Mouse (Mus musculus) heart, embryonic 16.5 days (tissue): ENCODE measurements around the gene Syt14. TPM values are rescaled to one million over a fixed set of nuclear protein-coding genes. Genes with fewer than 3 reads are reported as not detected.

Experiments used
- ATAC-seq: fragments of 200-750 bp; cut with Nextera tagmentation; replicated peaks from 2 replicates; pipeline ENCODE4 v1.8.0; 2017; ENCODE audit warnings: moderate number of reproducible peaks; ENCODE audit not compliant: insufficient read depth, low FRiP score; ENCODE audit errors: extremely low read depth
- H3K27ac ChIP-seq: fragments of 300-500 bp; sonication (generic); 2 replicates; pipeline ENCODE4 v1.5.1; 2014; ENCODE audit warnings: mild to moderate bottlenecking, low read length, control low read depth, moderate library complexity
- H3K27me3 ChIP-seq: fragments of 300-500 bp; sonication (generic); 2 replicates; pipeline ENCODE4 v1.6.1; 2014; ENCODE audit warnings: low read length, mixed read lengths; ENCODE audit not compliant: control insufficient read depth, insufficient read depth
- H3K36me3 ChIP-seq: fragments of 300-500 bp; sonication (generic); 2 replicates; pipeline ENCODE4 v1.6.1; 2014; ENCODE audit not compliant: control insufficient read depth, insufficient read depth
- H3K4me1 ChIP-seq: fragments of 300-500 bp; sonication (generic); 2 replicates; pipeline ENCODE4 v1.6.1; 2014; ENCODE audit warnings: low read length, mixed read lengths; ENCODE audit not compliant: control insufficient read depth, insufficient read depth
- H3K4me2 ChIP-seq: fragments of 300-500 bp; sonication (generic); 2 replicates; pipeline ENCODE4 v1.6.1; 2014; ENCODE audit warnings: low read depth, mild to moderate bottlenecking, control low read depth, low read length
- H3K4me3 ChIP-seq: fragments of 300-500 bp; sonication (generic); 2 replicates; pipeline ENCODE4 v1.5.1; 2014; ENCODE audit warnings: mild to moderate bottlenecking, control low read depth, low read length
- H3K9ac ChIP-seq: fragments of 300-500 bp; sonication (generic); 2 replicates; pipeline ENCODE4 v1.6.1; 2014; ENCODE audit warnings: low read length, control low read depth
- H3K9me3 ChIP-seq: fragments of 300-500 bp; sonication (generic); replicated peaks from 2 replicates; pipeline ENCODE4 v1.6.1; 2016; ENCODE audit warnings: low read length; ENCODE audit not compliant: control insufficient read depth
- WGBS: fragments of 180-500 bp; shearing (Covaris S2); extraction: QIAGEN DNeasy Blood & Tissue Kit; methylation state at CpG from one replicate; pipeline ENCODE4 v1.1.7; 2014; 5-methylcytosine and 5-hydroxymethylcytosine counted together
- polyA plus RNA-seq: library from polyadenylated mRNA; unstranded; fragments of >200 nt; fragmentation: Nextera tagmentation; extraction: Ambion mirVana; gene quantifications from 2 replicates; pipeline ENCODE4 v1.2.1, GENCODE M21; 2015

Gene Syt14
- polyA plus RNA-seq, 1 experiment from 2014 or later, result 0.24 TPM

GRCm38 (mm10) chr1:192864440-192864839, 171.1 kb downstream of the Syt14 start:
- no peak overlapping the region for H3K4me2 ChIP-seq
- H3K36me3 ChIP-seq, result no peaks in the 10 kb centered on the region
- no peak overlapping the region for H3K4me3 ChIP-seq
- WGBS, result 73% methylated on average over 3 of the region's 3 CpGs
- no peak overlapping the region for H3K27ac ChIP-seq
- H3K9me3 ChIP-seq, result no peaks in the 10 kb centered on the region
- no peak for ATAC-seq
- no peaks in the 10 kb centered on the region for H3K4me1 ChIP-seq
- H3K27me3 ChIP-seq, result no peaks in the 10 kb centered on the region
- H3K9ac ChIP-seq, result no peak overlapping the region

DNA sequence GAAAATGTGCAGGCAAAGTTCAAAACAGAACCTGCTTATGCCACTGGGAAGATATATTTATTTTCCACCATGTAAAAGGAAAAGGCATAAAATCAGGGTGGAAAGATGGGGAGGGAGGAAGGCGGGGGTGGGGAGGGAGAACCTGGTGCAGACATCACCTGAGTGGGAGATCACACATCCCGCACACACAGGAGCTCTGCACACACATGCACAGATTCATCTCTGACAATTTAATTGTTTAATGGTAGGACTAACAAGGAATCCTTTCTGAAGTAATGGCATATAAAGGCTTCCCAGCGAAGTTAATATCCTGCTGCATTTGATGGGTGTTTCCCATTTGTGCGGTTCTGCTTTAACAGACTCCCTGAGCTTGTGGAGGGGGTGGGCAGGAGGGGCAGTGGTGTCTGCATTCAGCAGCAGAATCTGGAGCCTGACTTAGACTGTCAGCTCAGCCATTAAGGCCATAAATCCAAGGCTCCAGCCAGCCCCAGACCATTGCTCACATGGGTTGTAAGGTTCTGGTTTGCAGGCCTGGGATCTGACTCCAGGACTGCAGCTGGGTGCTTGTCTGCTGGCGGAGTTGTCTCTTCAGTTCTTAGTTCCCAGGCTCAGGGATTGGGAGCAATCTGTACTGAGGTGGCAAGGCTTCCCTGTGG, 174.1 kb downstream of the Syt14 start:
- no peak overlapping the region for H3K9ac ChIP-seq
- no peak overlapping the region for H3K4me3 ChIP-seq
- H3K4me2 ChIP-seq, result no peak overlapping the region
- ATAC-seq, result no peak
- no peaks in the 10 kb centered on the region for H3K36me3 ChIP-seq
- peaks cover 1% of the 10 kb centered on the region; the same call in 1 of the 2 replicates for H3K27me3 ChIP-seq
- 78% methylated on average over 5 of the region's 5 CpGs for WGBS
- no peak overlapping the region for H3K27ac ChIP-seq
- H3K4me1 ChIP-seq, result peaks cover under 1% of the 10 kb centered on the region; the same call in 1 of the 2 replicates
- no peaks in the 10 kb centered on the region for H3K9me3 ChIP-seq

- WGBS, result 60% methylated on average over 6 of the region's 6 CpGs
- Histone ChIP-seq H3K27me3 (peaks cover 3% of the 10 kb centered on the region; the same call in 1 of the 2 replicates), H3K27ac (no peak overlapping the region), H3K9ac (no peak overlapping the region), H3K36me3 (no peaks in the 10 kb centered on the region), H3K4me2 (no peak overlapping the region), H3K9me3 (no peaks in the 10 kb centered on the region), H3K4me3 (no peak overlapping the region), H3K4me1 (peaks cover 6% of the 10 kb centered on the region)
- no peak for ATAC-seq
Observed at GRCm38 (mm10) chr1:192860273-192860672, 175.3 kb downstream of the Syt14 start.

DNA sequence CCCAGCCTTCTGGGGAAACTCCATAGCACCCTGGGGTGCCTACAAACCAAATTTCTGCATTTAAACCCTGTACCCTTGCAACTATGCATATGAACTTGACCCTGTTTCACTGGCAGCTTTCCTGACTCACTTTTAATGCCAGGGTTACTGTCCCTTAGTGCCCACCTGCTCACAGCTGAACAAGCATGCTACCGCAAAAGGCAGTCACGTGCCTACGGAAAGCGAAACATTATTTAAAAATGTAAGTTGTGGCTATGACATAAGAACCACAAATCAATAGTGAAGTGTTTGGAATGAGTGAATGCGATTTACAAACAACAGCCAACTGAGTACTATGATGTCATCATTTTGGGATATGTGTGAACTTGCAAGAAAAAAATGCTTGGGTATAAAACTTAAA, 178.0 kb downstream of the Syt14 start:
- Histone ChIP-seq H3K4me3 (no peak overlapping the region), H3K27ac (no peak overlapping the region), H3K4me1 (peaks cover 13% of the 10 kb centered on the region), H3K9ac (no peak overlapping the region), H3K9me3 (no peaks in the 10 kb centered on the region), H3K27me3 (peaks cover 14% of the 10 kb centered on the region), H3K4me2 (no peak overlapping the region), H3K36me3 (no peaks in the 10 kb centered on the region)
- 93% methylated on average over 5 of the region's 5 CpGs for WGBS
- ATAC-seq, result no peak

- Histone ChIP-seq H3K27me3 (peaks cover 14% of the 10 kb centered on the region), H3K4me1 (peaks cover 19% of the 10 kb centered on the region), H3K4me3 (no peak overlapping the region), H3K36me3 (no peaks in the 10 kb centered on the region), H3K4me2 (no peak overlapping the region), H3K9me3 (no peaks in the 10 kb centered on the region), H3K9ac (no peak overlapping the region), H3K27ac (no peak overlapping the region)
- 75% methylated on average over 6 of the region's 6 CpGs for WGBS
- ATAC-seq, result no peak
Observed at GRCm38 (mm10) chr1:192856931-192857330, 178.6 kb downstream of the Syt14 start.

GRCm38 (mm10) chr1:192856411-192856810, 179.2 kb downstream of the Syt14 start:
- no peak overlapping the region for H3K4me3 ChIP-seq

GRCm38 (mm10) chr1:192855474-192856230, 179.9 kb downstream of the Syt14 start, which contains the start of gene Sertad4:
Gene Sertad4 (minus strand): TSS chr1:192855756.
- H3K4me1 ChIP-seq, result peaks cover 29% of the 10 kb centered on the region
- H3K4me3 ChIP-seq, result peak within 1 kb of the TSS; percentile 82
- under 1% methylated on average over 73 of the region's 75 CpGs for WGBS
- H3K36me3 ChIP-seq, result no peaks in the 10 kb centered on the region
- ATAC-seq, result peak; percentile 49
- H3K9ac ChIP-seq, result peak within 1 kb of the TSS; percentile 87
- no peaks in the 10 kb centered on the region for H3K9me3 ChIP-seq
- peaks cover 17% of the 10 kb centered on the region for H3K27me3 ChIP-seq
- H3K27ac ChIP-seq, result peak within 1 kb of the TSS; percentile 89
- peak within 1 kb of the TSS; percentile 92 for H3K4me2 ChIP-seq

More at GRCm38 (mm10) chr1:192856411-192856810, 179.2 kb downstream of the Syt14 start:
- 41% methylated on average over 10 of the region's 10 CpGs for WGBS
- Histone ChIP-seq H3K27me3 (peaks cover 14% of the 10 kb centered on the region), H3K9me3 (no peaks in the 10 kb centered on the region), H3K36me3 (no peaks in the 10 kb centered on the region), H3K9ac (no peak overlapping the region), H3K4me2 (peak overlapping the region; percentile 92; the same call in 1 of the 2 replicates), H3K27ac (no peak overlapping the region), H3K4me1 (peaks cover 22% of the 10 kb centered on the region)
- ATAC-seq, result no peak

DNA sequence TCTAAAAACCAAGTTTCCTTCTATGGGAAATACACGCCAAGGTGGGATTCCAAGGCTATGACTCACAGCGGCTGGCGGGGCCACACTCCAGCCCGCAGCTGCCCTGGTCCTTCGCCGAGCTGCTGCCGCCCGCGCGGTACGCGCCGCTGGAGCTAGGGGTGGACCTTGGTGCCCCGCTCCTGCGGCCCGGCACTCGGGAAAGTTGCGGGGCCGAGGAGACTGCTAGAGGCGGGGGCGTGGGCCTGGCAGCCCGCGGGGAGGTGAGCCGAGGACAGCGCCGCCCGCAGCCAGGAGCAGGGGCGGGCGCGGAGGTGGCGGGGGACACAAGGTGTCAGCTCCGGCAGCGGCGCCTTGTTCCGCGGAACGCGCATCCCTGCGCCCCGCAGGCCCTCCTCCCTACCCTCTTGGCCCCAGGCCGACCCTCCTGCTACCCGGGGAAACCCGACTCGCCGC, 180.7 kb downstream of the Syt14 start:
- no peaks in the 10 kb centered on the region for H3K36me3 ChIP-seq
- peak overlapping the region; percentile 89 for H3K27ac ChIP-seq
- H3K4me3 ChIP-seq, result peak overlapping the region; percentile 82
- under 1% methylated on average over 39 of the region's 45 CpGs for WGBS
- peak overlapping the region; percentile 87 for H3K9ac ChIP-seq
- ATAC-seq, result peak; percentile 18; the same call in 1 of the 2 replicates
- H3K27me3 ChIP-seq, result peaks cover 17% of the 10 kb centered on the region
- no peaks in the 10 kb centered on the region for H3K9me3 ChIP-seq
- peak overlapping the region; percentile 92 for H3K4me2 ChIP-seq
- peaks cover 33% of the 10 kb centered on the region for H3K4me1 ChIP-seq
